Mouse (Mus musculus) effector memory CD4-positive, alpha-beta T cell, adult 5 months (primary cell): ENCODE measurements around the gene Sec11a. TPM values are rescaled to one million over a fixed set of nuclear protein-coding genes. Genes with fewer than 3 reads are reported as not detected.

Experiments
- polyA plus RNA-seq: library from polyadenylated mRNA; unstranded; fragments of 100-300 nt; shearing (Covaris generic); gene quantifications from one replicate; pipeline ENCODE4 v1.2.1, GENCODE M21; 2017

The Sec11a gene
- 265 TPM for polyA plus RNA-seq

DNA sequence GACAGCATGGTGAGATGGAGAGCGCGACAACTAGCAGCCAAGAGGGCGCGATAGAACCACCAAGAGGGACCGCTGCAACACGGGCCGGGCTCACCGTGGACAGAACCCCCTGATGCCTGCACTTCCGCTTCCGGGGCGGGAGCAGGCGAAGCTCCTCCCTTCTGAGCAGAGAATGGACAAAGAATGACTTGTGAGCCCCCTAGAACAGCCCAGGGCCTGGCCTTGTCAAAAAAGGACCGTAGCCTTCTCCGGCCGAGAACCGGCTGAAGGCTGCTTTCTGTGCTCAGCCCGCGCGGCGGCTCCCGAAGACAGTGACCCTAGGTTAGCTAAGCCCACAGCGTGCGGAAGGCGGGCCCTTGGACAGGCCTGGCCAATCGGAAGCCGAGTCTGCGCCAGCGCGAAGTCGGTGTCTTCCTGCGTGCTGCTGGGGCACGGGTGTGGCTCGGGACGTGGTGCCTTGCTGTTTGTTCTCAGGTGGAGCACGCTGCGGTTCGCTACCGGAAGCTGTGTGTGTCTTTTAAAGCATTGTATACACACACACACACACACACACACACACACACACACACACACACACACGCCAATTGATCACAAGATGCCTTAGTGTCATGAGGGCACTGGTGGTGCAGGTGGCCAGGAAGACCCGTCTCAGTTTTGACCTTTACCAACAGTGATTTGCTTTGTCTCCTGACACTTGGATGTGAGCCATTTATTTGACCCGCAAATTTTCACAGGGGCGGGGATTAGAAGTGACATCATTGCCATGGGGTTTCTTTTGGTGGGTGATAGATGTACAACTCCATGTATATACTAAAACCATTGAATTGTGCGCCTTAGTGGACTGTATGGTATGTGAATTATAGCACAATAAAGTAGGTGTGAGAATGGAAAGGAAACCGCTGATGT, at the start of gene Sec11a:
TSS of gene Sec11a (minus strand) at position 336 of the 906 bp plus-strand sequence.

GRCm38 (mm10) chr7:80992980-80993833, 45.6 kb upstream of the Sec11a start, which contains the start of gene Zfp592:
Gene Zfp592 (plus strand): TSS chr7:80993681.

DNA sequence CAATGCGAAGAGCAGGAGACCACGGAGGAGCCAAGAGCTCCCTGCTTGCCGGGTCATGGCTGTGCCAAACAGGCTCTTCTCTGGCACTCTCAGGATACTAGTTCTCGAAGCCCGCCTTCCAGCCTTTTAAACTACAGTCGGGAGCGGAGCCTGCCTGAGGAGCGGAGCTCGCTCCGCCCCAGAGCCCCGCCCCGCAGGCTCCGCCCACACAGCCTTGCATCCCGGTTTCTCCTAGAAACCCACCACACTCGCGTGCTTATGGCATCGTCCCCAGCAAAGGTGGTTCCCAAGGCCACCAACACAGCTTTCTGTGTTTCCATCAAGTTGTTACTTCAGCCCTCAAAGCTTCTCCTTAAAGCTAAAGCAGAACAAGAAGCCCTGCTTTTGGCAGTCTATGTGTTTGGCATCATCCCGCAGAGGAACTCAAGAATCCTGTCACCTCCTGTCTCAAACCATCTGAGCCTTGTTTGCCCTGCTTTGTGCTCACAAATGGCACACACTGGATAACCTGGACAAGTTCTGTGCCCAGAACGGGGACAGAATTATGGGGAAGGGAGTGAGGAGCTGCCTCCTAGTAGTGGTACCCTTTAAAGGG, 42.6 kb downstream of the Sec11a start, which contains the start of gene Nmb:
TSS of gene Nmb (minus strand) at position 156 of the 595 bp plus-strand sequence.

GRCm38 (mm10) chr7:80900944-80901501, 46.6 kb downstream of the Sec11a start, which contains the start of gene Wdr73:
Gene Wdr73 (minus strand): TSS chr7:80901269.

DNA sequence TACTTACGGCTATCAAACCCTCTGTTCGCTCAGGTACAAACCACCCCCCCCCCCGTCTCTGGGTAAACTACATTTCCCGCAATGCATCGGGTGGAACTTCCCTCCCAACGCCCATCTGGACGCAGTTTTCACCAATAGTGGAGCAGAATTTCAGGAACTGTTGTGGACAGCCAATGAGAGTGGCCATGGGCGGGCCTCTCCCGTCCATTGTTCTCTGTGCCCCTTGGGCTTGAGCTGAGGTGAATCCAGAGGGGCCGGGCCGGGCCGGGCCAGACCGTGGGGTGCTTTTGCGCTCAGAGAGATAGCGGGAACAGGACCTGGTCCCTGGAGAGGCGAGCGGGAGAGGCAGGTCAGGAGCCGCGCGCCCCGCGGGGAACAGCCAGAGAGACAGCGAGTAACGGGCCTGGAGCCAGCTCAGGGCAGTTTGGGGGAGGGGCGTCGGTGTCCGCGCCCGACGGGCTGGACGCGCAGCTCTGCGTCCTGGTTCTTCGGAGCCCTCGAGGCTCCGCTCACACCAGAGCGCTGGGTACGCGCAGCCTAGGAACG, 86.8 kb downstream of the Sec11a start, which contains the start of gene Zscan2:
TSS of gene Zscan2 (plus strand) at position 192 of the 546 bp plus-strand sequence.

Other genes with a start within 250 kb of the Sec11a start
- gene Iqgap1, start 121.8 kb downstream of the Sec11a start, polyA plus RNA-seq = 286 TPM
- 4.7 TPM for gene Zscan2, start 86.9 kb downstream of the Sec11a start, polyA plus RNA-seq
- 12.8 TPM for gene Wdr73, start 46.5 kb downstream of the Sec11a start, polyA plus RNA-seq
- gene Nmb, start 42.7 kb downstream of the Sec11a start, polyA plus RNA-seq = 36.5 TPM
- gene Zfp592, start 45.9 kb upstream of the Sec11a start, polyA plus RNA-seq = 82.9 TPM
- gene Alpk3, start 109.8 kb upstream of the Sec11a start, polyA plus RNA-seq = 0.14 TPM
- gene Slc28a1, start 167.0 kb upstream of the Sec11a start, polyA plus RNA-seq = not detected